Mouse (Mus musculus) small intestine, adult 2 months (tissue): ENCODE data around the gene Rpp14. TPM values are rescaled to one million over a fixed set of nuclear protein-coding genes. Genes with fewer than 3 reads are reported as not detected.
A peak's percentile ranks its signal among the peaks of the same experiment; 100 is the strongest.

ENCODE experiments used
- H3K27ac ChIP-seq: fragments of 200-500 bp; 2 replicates; pipeline ENCODE4 v1.5.1; 2012; ENCODE audit warnings: low read depth, low read length, control low read depth, inconsistent platforms; ENCODE audit not compliant: insufficient read depth
- H3K27me3 ChIP-seq: fragments of 200-500 bp; 2 replicates; pipeline ENCODE4 v1.6.1; 2012; ENCODE audit warnings: mild to moderate bottlenecking, moderate library complexity, low read length, inconsistent platforms; ENCODE audit not compliant: control insufficient read depth, insufficient read depth
- H3K36me3 ChIP-seq: fragments of 200-500 bp; 2 replicates; pipeline ENCODE4 v1.6.1; 2012; ENCODE audit warnings: mild to moderate bottlenecking, low read length, control low read depth, inconsistent platforms; ENCODE audit not compliant: control insufficient read depth, insufficient read depth
- H3K4me1 ChIP-seq: fragments of 200-500 bp; 2 replicates; pipeline ENCODE4 v1.6.1; 2012; ENCODE audit warnings: low read length, inconsistent platforms, mixed read lengths; ENCODE audit not compliant: control insufficient read depth, insufficient read depth, insufficient read length
- H3K4me3 ChIP-seq: fragments of 200-500 bp; 2 replicates; pipeline ENCODE4 v1.5.1; 2012; ENCODE audit warnings: low read depth, mild to moderate bottlenecking, control low read depth, inconsistent platforms, low read length, moderate library complexity
- CTCF ChIP-seq: fragments of 200-500 bp; IDR thresholded peaks from 2 replicates; pipeline ENCODE4 v1.5.1; 2012; ENCODE audit warnings: low read depth, mild to moderate bottlenecking, control low read depth, inconsistent platforms, low read length, moderate library complexity, mixed read lengths; ENCODE audit not compliant: insufficient replicate concordance, insufficient read length; ENCODE audit errors: extremely low read depth
- POLR2A ChIP-seq: fragments of 200-500 bp; IDR thresholded peaks from 2 replicates; pipeline ENCODE4 v1.6.1; 2012; ENCODE audit warnings: low read depth, mild to moderate bottlenecking, control low read depth, inconsistent platforms, low read length, moderate library complexity
- WGBS: fragments of 180-500 bp; shearing (Covaris S2); methylation state at CpG from one replicate; pipeline ENCODE4 v1.1.7; 2018; 5-methylcytosine and 5-hydroxymethylcytosine counted together
- polyA plus RNA-seq: library from polyadenylated mRNA; depleted of rRNA; stranded (reverse); fragments of >200 nt; gene quantifications from 2 replicates; pipeline ENCODE4 v1.2.3, GENCODE M21; 2012

The Rpp14 gene
- polyA plus RNA-seq, 1 experiment: 1.4 TPM

DNA sequence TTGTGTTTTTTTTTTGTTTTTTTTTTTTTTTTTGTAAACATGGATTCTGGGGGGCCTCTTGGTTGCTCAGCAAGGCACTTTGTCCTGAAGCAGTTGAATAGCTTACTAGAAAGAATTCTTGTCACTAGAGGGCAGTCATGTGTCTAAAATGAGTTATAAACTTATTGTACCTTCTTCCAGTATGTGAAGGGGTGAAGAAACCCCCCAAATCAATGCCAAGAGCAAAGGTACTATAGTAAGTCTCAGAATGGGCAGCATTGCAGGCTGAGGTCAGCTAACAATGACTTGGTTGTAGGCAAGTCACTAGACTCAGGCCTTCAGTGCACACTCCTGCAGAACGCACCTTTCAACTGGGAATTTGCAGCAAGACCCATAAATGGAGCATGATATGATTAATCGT, 12.4 kb downstream of the Rpp14 start:
- 0 out of 2 replicates have a peak, but pooled peaks have one; percentile 18 for TF ChIP-seq CTCF
- no peak for TF ChIP-seq POLR2A
- Histone ChIP-seq H3K27ac (no peak overlapping the region), H3K27me3 (no peaks in the 10 kb centered on the region), H3K36me3 (peaks cover 10% of the 10 kb centered on the region), H3K4me1 (peaks cover 15% of the 10 kb centered on the region), H3K4me3 (no peak overlapping the region)
- WGBS: 68% methylated on average over 2 of the region's 2 CpGs

DNA sequence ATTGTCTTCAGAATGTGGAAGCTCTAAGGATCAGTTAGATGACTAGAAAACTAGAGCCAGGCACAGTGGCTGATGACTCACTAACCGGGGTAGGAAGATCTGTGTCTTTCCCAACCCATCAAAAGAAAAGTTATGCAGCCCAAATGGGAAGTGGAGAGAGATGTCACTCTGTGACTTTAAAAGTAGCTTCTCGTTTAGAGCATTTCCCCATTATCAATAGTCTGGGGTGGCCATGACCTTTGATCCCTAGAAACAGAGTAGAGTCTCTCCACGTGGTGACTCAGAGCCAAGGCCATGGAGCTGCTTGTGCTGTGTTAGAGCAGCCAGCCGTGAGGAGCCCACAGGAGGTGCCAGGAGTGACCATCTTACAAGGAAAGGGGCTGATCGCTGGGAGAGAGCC, 13.3 kb downstream of the Rpp14 start:
- WGBS: 27% methylated on average over 5 of the region's 5 CpGs
- Histone ChIP-seq H3K27ac (peak overlapping the region; percentile 23; the same call in 1 of the 2 replicates), H3K4me3 (no peak overlapping the region), H3K4me1 (peaks cover 17% of the 10 kb centered on the region), H3K36me3 (peaks cover 5% of the 10 kb centered on the region), H3K27me3 (no peaks in the 10 kb centered on the region)
- TF ChIP-seq POLR2A (no peak), CTCF (no peak)

DNA sequence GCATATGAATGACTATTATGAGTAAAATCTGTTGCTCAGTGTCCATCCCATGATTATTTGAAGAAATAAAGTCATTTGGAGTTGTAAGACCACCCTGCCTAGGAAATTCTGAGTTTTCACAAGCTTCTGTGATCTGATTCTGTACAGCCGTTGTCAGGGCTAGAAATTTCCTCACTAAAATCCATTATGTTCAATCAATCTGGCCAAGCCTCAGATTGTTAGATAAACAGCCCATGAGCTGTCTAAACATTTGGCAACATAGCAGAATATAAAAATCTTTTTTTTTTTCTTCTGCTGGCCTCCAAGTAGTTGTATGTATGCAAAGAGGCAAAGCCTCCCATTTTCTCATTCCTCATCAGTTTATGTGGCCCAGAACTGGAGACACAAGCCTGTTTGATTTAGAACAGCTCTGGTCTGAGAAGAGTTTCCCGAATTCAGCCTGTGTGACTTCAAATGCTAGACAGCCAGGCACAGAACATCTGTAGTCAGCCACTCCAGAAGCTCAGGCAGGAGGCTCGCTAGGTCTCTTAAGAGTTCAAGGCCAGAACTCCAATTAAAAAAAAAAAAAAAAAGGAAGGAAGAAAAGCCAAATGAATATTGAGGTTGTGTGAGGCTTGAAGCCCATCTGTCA, 14.9 kb downstream of the Rpp14 start:
- no peaks in the 10 kb centered on the region for H3K27me3 ChIP-seq
- WGBS: 24% methylated on average over 3 of the region's 3 CpGs
- H3K4me3 ChIP-seq: no peak overlapping the region
- peaks cover 4% of the 10 kb centered on the region for H3K36me3 ChIP-seq
- no peak for TF ChIP-seq POLR2A
- TF ChIP-seq CTCF: no peak
- H3K27ac ChIP-seq: peak overlapping the region; percentile 90
- peaks cover 20% of the 10 kb centered on the region for H3K4me1 ChIP-seq

DNA sequence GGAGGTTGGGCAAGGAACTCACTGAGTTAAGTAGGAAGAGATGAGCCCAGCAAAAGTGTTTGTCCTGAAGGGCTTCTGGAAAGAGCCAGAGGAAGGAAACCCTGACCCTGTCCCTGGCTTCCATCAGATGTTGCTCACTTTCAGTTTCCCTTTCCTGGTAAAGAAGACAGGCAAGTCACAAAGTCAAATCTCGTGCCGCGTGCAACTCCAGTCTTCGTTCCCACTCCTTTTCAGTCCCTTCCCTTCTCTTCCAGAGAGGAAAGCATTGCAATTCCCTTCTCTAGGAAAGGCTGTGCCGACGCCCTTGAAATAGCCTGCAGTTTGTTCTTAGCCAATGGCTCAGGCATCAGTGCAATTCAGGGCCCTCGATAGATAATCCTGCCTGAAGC, 15.4 kb downstream of the Rpp14 start:
- H3K27me3 ChIP-seq: no peaks in the 10 kb centered on the region
- H3K27ac ChIP-seq: peak overlapping the region; percentile 90
- peak overlapping the region; percentile 25; the same call in 1 of the 2 replicates for H3K4me3 ChIP-seq
- peaks cover 20% of the 10 kb centered on the region for H3K4me1 ChIP-seq
- 7% methylated on average over 7 of the region's 7 CpGs for WGBS
- no peaks in the 10 kb centered on the region for H3K36me3 ChIP-seq
- TF ChIP-seq CTCF (no peak), POLR2A (no peak)

DNA sequence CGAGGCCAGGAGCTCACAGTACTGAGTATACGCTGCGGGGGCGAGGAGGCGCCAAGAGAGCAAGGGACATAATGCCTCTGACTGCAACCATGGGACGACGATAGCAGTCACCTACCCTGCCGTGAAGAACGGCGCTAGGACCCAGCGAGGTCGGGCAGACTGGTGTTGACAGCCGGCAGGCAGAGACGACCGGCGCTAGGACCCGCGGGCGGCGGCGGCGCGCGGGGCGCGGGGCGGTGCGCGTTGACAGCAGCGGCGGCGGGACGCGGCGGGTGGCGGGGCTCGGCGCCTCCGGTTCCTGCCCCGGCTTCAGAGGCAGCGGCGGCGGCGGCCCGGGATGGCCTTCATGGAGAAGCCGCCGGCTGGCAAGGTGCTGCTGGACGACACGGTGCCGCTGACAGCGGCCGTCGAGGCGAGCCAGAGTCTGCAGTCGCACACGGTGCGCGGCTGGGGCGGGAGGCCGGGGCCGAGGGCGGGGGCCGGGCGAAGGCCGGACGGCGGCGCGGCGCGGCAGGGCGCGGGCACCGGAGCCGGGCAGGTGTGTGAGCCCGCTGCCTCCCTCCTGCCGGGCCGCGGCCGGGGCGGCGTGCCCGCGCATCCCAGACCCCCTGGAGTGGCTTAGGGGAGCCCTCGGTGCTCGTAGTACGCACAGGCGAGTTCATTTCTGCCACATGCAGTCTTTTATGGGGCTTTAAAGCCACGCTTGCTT, 18.0 kb downstream of the Rpp14 start, which contains the start of gene Pxk:
Gene Pxk (plus strand): TSS at position 234 of the 709 bp plus-strand sequence.
- Histone ChIP-seq H3K27me3 (no peaks in the 10 kb centered on the region), H3K4me1 (peaks cover 34% of the 10 kb centered on the region), H3K36me3 (peaks cover 2% of the 10 kb centered on the region; the same call in 1 of the 2 replicates), H3K4me3 (peak within 1 kb of the TSS; percentile 88), H3K27ac (peak within 1 kb of the TSS; percentile 67)
- under 1% methylated on average over 87 of the region's 89 CpGs for WGBS
- no peak; the same call in 1 of the 2 replicates for TF ChIP-seq POLR2A
- TF ChIP-seq CTCF: no peak

DNA sequence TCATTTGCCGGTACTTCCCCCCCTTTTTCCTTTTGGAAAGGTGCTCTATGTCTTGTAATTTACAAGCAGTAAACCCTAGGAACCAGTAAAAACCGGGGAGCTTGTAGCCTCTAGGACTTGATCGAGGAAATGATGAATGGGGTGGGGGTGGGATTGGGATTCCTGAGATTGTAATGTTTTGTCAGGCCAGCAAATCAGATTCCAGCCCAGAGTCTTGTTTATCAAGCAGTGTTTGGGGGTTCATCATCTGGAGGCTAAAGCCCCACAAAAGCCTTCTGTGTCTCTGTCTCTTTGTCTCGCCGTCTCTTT, 18.5 kb downstream of the Rpp14 start:
- peak overlapping the region; percentile 67 for H3K27ac ChIP-seq
- peaks cover 32% of the 10 kb centered on the region for H3K4me1 ChIP-seq
- TF ChIP-seq CTCF (no peak), POLR2A (no peak)
- H3K27me3 ChIP-seq: no peaks in the 10 kb centered on the region
- WGBS: 3% methylated on average over 5 of the region's 5 CpGs
- peaks cover 2% of the 10 kb centered on the region; the same call in 1 of the 2 replicates for H3K36me3 ChIP-seq
- peak overlapping the region; percentile 88 for H3K4me3 ChIP-seq

DNA sequence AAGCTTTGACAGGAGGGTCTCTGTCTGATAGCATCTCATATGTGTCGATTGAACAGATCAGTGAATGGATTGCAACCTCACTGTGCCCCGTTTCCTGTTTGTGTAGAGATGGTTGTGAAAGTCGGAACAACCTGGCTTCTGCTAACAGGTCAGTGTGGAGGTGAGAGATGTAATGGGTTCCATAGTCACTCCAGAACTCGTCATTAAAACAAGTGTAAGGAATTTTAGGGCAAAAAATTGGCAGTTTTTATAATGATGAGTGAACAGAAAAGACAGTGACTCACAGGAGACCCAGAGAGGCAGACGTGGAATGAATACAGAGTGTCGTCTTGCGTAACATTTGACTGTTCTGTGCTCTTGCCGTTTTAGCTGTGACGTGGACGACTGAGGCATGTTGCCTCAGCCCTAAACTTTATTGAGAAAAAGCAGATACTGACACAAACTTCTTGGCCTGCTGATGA, 19.4 kb downstream of the Rpp14 start:
- H3K4me3 ChIP-seq: no peak overlapping the region
- H3K4me1 ChIP-seq: peaks cover 32% of the 10 kb centered on the region
- H3K36me3 ChIP-seq: peaks cover 2% of the 10 kb centered on the region; the same call in 1 of the 2 replicates
- H3K27me3 ChIP-seq: no peaks in the 10 kb centered on the region
- no peak for TF ChIP-seq CTCF
- TF ChIP-seq POLR2A: no peak
- peak overlapping the region; percentile 35; the same call in 1 of the 2 replicates for H3K27ac ChIP-seq
- WGBS: 31% methylated on average over 10 of the region's 10 CpGs
